Mouse (Mus musculus): ENCODE measurements around the gene Clpb. TPM values are rescaled to one million over a fixed set of nuclear protein-coding genes. Genes with fewer than 3 reads are reported as not detected.
"Not testable (repeated sequence)": the region's sequence is repeated elsewhere in the genome, so short reads cannot be mapped to it uniquely, and the experiment has no call there.

Gene Clpb
- polyA plus RNA-seq (2015; fragmentation: Nextera tagmentation; extraction: Ambion mirVana) = 52.7 and 53.3 TPM in 2 replicates

DNA sequence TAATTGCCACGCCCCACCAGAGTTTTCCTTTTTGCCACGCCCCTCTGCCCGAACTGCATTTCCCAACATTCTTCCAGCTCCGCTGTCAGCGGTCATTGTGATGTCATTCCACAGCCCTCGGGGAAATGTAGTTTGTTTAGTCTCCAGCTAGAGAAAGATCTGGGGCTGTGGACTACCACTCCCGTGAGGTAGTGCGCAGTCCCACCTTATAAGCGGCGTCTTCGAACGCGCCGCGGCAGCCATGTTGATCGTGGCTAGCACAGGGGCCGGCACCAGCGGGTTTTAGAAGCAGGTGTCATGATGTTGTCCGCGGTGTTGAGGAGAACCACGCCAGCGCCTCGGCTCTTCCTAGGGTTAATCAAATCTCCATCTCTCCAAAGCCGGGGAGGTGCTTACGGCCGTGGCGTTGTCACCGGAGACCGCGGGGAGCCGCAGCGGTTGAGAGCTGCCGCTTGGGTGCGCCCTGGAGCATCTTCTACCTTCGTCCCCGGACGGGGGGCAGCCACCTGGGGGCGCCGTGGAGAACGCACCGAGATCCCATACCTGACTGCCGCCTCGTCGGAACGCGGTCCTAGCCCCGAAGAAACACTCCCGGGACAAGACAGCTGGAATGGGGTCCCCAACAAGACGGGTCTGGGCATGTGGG is at the start of gene Clpb:
Gene Clpb (plus strand): TSS at position 120 of the 646 bp plus-strand sequence.
- peak; percentile 100 for ATAC-seq
- 1% methylated on average over 49 of the region's 49 CpGs for WGBS
- H3K9me3 ChIP-seq (ENCODE audit: control insufficient read depth, low read length) = no peaks in the 10 kb centered on the region

DNA sequence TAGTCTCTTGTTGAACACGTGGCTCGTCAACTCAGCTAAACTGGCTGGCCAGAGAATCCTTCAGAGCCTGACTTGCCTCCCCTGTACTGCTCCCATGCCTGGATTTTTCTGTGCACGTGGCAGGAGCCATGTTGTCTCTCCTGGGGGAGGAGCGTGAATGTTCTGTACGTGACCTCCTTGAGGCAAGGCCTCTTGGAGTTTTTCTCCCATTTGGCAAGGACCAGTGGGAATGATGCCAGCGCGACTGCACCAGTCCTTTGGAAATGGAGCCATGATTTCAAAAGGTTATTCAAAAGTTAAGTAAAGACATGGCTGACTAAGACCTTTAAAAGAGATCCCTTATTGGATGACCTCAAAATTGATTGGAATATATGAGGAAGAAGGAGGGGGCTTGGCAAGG is 48.0 kb upstream of the Clpb start:
- no peak overlapping the region for H3K9ac ChIP-seq (ENCODE audit: low read depth, low read length)
- H3K4me2 ChIP-seq (ENCODE audit: low read depth, low read length) = no peak overlapping the region
- H3K27me3 ChIP-seq (replicated peaks; ENCODE audit: control insufficient read depth, insufficient read depth, low read length) = no peaks in the 10 kb centered on the region
- no peaks in the 10 kb centered on the region for H3K36me3 ChIP-seq (ENCODE audit: control insufficient read depth, insufficient read depth, low read length)
- H3K27ac ChIP-seq (ENCODE audit: low read length) = no peak overlapping the region
- no peak overlapping the region for H3K4me3 ChIP-seq (ENCODE audit: low read length)
- no peaks in the 10 kb centered on the region for H3K4me1 ChIP-seq (ENCODE audit: control insufficient read depth, insufficient read depth, low read length)
- 83% methylated on average over 7 of the region's 7 CpGs for WGBS
- no peaks in the 10 kb centered on the region for H3K9me3 ChIP-seq (ENCODE audit: control insufficient read depth, low read length)
- no peak for ATAC-seq

More for the DNA sequence above, at the start of gene Clpb:
- Histone ChIP-seq H3K27me3 (replicated peaks; ENCODE audit: control insufficient read depth, insufficient read depth, low read length) (no peaks in the 10 kb centered on the region), H3K9ac (ENCODE audit: low read depth, low read length) (peak within 1 kb of the TSS; percentile 62), H3K4me3 (ENCODE audit: low read length) (peak within 1 kb of the TSS; percentile 67), H3K36me3 (ENCODE audit: control insufficient read depth, insufficient read depth, low read length) (no peaks in the 10 kb centered on the region), H3K27ac (ENCODE audit: low read length) (peak within 1 kb of the TSS; percentile 29; the same call in 1 of the 2 replicates), H3K4me2 (ENCODE audit: low read depth, low read length) (peak within 1 kb of the TSS; percentile 74), H3K4me1 (ENCODE audit: control insufficient read depth, insufficient read depth, low read length) (peaks cover 9% of the 10 kb centered on the region)

DNA sequence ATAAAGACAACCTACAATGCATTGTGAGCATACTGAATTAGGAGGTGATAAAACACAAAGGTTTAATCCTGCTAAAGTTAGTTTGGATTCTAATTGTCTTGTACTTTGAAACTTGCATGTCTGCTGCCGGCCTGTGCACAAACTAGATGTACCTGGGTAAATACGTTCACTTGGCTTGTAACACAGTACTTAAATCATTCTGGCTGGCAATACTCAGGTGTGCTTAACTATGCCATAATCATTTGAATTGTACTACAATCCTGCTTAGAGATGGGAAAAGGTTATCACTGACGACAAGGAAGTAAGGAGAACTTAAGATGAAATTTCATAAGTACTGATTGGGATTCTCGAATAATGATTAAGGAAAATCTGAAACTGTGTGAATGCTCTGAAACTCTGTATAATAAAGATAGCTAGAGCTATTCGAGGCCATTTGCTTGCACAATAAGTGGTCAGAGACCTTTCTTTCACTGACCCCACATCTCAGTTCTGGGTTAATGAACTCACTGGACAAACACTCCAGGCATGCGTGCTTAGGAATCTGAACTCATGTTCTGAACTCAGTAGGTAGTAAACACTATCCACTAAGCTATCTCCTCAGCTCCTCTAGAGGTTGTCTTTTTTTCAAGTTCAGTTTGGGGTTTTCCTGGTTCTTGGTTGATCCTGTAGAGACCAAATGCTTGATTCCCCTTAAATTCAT is 47.1 kb upstream of the Clpb start:
- Histone ChIP-seq H3K4me2 (ENCODE audit: low read depth, low read length) (no peak overlapping the region), H3K4me3 (ENCODE audit: low read length) (no peak overlapping the region), H3K27me3 (replicated peaks; ENCODE audit: control insufficient read depth, insufficient read depth, low read length) (no peaks in the 10 kb centered on the region), H3K4me1 (ENCODE audit: control insufficient read depth, insufficient read depth, low read length) (no peaks in the 10 kb centered on the region), H3K27ac (ENCODE audit: low read length) (0 out of 2 replicates have a peak overlapping the region, but pooled peaks have one; percentile 5), H3K36me3 (ENCODE audit: control insufficient read depth, insufficient read depth, low read length) (no peaks in the 10 kb centered on the region), H3K9ac (ENCODE audit: low read depth, low read length) (no peak overlapping the region), H3K9me3 (ENCODE audit: control insufficient read depth, low read length) (no peaks in the 10 kb centered on the region)
- WGBS = 58% methylated on average over 6 of the region's 6 CpGs
- ATAC-seq = peak; percentile 72

DNA sequence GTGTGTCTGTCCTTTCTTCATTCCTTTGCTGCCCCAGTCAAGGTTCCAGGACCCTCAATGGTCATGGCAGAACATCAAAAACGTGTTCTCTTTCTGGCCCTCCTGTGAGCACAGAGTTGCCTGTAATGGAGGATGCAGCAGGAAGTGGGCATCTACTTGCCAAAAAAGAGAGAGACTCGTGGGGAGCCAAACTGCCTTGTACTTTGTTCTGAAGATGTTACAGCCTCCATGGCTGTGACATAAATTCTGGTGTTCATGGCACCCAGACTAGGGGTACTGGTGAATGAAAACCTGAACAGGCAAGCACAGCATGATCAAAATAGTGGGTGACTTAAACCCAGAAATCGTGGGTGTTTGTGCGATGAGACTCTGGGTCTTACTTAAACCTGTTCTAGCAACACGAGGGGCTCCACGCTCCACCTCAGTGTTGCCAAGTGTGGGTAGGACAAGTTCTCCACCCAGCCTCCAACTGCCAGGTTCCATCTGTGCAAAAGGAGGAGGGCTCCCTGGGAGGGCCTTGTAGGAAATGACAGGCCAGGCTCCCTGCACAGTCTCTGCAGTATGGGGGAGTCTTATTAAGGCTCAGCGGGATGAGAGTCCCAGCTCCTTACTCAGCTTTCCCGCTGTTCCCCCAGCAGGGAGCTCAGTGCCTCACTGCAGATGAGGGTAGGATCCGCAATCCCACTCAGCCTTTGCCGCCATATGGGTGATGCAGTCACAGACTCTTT is 45.8 kb upstream of the Clpb start:
- Histone ChIP-seq H3K27me3 (replicated peaks; ENCODE audit: control insufficient read depth, insufficient read depth, low read length) (no peaks in the 10 kb centered on the region), H3K4me3 (ENCODE audit: low read length) (no peak overlapping the region), H3K36me3 (ENCODE audit: control insufficient read depth, insufficient read depth, low read length) (no peaks in the 10 kb centered on the region), H3K9ac (ENCODE audit: low read depth, low read length) (no peak overlapping the region), H3K9me3 (ENCODE audit: control insufficient read depth, low read length) (no peaks in the 10 kb centered on the region), H3K27ac (ENCODE audit: low read length) (no peak overlapping the region), H3K4me2 (ENCODE audit: low read depth, low read length) (no peak overlapping the region), H3K4me1 (ENCODE audit: control insufficient read depth, insufficient read depth, low read length) (no peaks in the 10 kb centered on the region)
- no peak for ATAC-seq
- 79% methylated on average over 10 of the region's 10 CpGs for WGBS

DNA sequence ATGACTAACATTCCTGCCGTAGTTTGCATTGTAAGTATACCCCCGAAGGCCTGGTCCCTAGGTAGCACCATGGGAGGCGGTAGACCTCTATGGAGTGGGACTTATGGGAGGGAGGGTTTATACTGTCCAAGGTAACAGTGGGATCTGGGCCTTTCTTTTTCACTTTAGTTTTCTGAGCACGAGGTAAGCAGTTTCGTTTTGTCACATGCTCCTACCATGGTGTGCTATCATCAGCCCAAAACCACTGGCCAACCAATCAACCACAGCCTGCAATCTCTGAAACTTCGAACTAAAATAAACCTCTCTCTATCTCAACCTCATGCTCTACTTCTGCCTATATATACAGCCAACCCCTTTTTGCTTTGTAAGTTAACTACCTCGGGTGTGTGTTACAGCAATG is 45.2 kb upstream of the Clpb start:
- Histone ChIP-seq H3K4me3 (ENCODE audit: low read length) (no peak overlapping the region), H3K27me3 (replicated peaks; ENCODE audit: control insufficient read depth, insufficient read depth, low read length) (no peaks in the 10 kb centered on the region), H3K36me3 (ENCODE audit: control insufficient read depth, insufficient read depth, low read length) (no peaks in the 10 kb centered on the region), H3K27ac (ENCODE audit: low read length) (no peak overlapping the region), H3K4me1 (ENCODE audit: control insufficient read depth, insufficient read depth, low read length) (no peaks in the 10 kb centered on the region), H3K9me3 (ENCODE audit: control insufficient read depth, low read length) (no peaks in the 10 kb centered on the region), H3K4me2 (ENCODE audit: low read depth, low read length) (no peak overlapping the region), H3K9ac (ENCODE audit: low read depth, low read length) (no peak overlapping the region)
- 81% methylated on average over 7 of the region's 7 CpGs for WGBS
- ATAC-seq = no peak

DNA sequence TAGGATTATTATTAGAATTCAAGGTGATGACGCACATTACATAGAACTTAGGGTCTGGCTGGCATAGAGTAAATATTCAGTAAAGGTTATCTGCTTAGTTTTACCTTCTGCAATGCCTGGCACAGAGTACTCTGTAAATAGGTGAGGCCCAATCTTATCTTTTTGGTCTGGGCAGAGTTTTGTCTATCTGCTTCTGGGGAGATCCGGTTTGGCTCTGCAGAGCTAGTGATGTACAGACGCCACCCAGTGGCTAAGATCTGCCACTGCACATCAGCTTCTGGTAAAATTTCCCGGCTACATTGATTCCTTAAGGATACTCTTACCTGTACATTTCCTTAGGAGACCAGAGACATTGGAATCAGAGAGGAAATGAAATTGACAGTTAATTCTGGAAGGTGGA is 43.1 kb upstream of the Clpb start:
- ATAC-seq = no peak
- Histone ChIP-seq H3K9ac (ENCODE audit: low read depth, low read length) (no peak overlapping the region), H3K4me1 (ENCODE audit: control insufficient read depth, insufficient read depth, low read length) (no peaks in the 10 kb centered on the region), H3K36me3 (ENCODE audit: control insufficient read depth, insufficient read depth, low read length) (no peaks in the 10 kb centered on the region), H3K27me3 (replicated peaks; ENCODE audit: control insufficient read depth, insufficient read depth, low read length) (no peaks in the 10 kb centered on the region), H3K27ac (ENCODE audit: low read length) (no peak overlapping the region), H3K9me3 (ENCODE audit: control insufficient read depth, low read length) (no peaks in the 10 kb centered on the region), H3K4me2 (ENCODE audit: low read depth, low read length) (no peak overlapping the region), H3K4me3 (ENCODE audit: low read length) (no peak overlapping the region)
- WGBS = 20% methylated on average over 4 of the region's 4 CpGs

DNA sequence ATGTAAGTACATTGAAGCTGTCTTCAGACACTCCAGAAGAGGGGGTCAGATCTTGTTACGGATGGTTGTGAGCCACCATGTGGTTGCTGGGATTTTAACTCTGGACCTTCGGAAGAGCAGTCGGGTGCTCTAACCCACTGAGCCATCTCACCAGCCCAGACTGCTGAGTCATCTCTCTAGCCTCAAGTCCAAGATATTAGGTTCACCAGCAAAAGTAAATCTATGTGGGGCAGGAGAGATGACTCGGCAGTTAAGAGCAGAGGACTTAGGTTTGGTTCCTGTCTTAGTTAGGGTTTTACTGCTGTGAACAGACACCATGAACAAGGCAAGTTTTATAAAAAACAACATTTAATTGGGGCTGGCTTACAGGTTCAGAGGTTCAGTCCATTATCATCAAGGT is 41.6 kb upstream of the Clpb start:
- not testable (repeated sequence) for H3K4me3 ChIP-seq (ENCODE audit: low read length)

DNA sequence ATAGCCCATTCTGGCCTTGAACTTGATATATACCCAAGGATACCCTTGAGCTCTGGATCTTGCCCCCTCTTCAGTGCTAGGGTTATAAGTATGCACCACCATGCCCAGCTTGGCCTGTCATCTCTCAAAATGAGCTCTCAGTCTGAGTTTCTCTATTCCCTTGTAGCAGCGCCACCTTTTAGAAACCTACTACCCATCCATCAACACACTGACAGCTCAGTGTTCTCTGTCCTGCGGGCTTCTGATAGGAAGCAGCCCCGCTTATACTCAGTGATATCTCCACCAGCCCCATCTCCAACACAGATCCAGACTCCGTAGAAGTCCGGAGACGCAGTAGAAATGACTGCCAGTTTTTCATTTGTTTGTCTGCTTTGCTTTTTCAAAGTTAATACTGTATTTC is 39.1 kb upstream of the Clpb start:
- Histone ChIP-seq H3K4me1 (ENCODE audit: control insufficient read depth, insufficient read depth, low read length) (no peaks in the 10 kb centered on the region), H3K9ac (ENCODE audit: low read depth, low read length) (no peak overlapping the region), H3K9me3 (ENCODE audit: control insufficient read depth, low read length) (no peaks in the 10 kb centered on the region), H3K4me2 (ENCODE audit: low read depth, low read length) (no peak overlapping the region), H3K27ac (ENCODE audit: low read length) (no peak overlapping the region), H3K4me3 (ENCODE audit: low read length) (no peak overlapping the region), H3K27me3 (replicated peaks; ENCODE audit: control insufficient read depth, insufficient read depth, low read length) (no peaks in the 10 kb centered on the region), H3K36me3 (ENCODE audit: control insufficient read depth, insufficient read depth, low read length) (no peaks in the 10 kb centered on the region)
- WGBS = 57% methylated on average over 6 of the region's 6 CpGs
- ATAC-seq = no peak

More for the DNA sequence above, 41.6 kb upstream of the Clpb start:
- H3K9me3 ChIP-seq (ENCODE audit: control insufficient read depth, low read length); H3K4me1 ChIP-seq (ENCODE audit: control insufficient read depth, insufficient read depth, low read length); H3K9ac ChIP-seq (ENCODE audit: low read depth, low read length); ATAC-seq; H3K27ac ChIP-seq (ENCODE audit: low read length); H3K4me2 ChIP-seq (ENCODE audit: low read depth, low read length); H3K27me3 ChIP-seq (replicated peaks; ENCODE audit: control insufficient read depth, insufficient read depth, low read length); H3K36me3 ChIP-seq (ENCODE audit: control insufficient read depth, insufficient read depth, low read length): not testable (repeated sequence)
- 81% methylated on average over 4 of the region's 4 CpGs for WGBS

DNA sequence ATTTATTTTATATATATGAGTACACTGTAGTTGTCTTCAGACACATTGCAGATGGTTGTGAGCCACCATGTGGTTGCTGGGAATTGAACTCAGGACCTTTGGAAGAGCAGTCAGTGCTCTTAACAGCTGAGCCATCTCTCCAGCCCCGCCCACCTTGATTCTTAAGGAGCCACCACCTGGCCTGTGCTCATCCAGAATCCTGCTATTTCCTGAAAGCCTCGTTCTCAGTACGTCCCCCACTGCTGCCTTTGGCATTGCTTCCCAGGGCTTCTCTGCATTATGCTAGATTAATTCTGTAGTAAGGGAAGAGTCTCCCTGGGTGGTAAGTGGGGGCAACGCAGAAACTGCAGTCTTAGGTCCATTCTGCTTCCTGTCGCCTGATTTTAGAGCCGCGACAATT is 36.3 kb upstream of the Clpb start:
- 72% methylated on average over 7 of the region's 7 CpGs for WGBS
- ATAC-seq; H3K27ac ChIP-seq (ENCODE audit: low read length); H3K27me3 ChIP-seq (replicated peaks; ENCODE audit: control insufficient read depth, insufficient read depth, low read length); H3K4me3 ChIP-seq (ENCODE audit: low read length); H3K4me1 ChIP-seq (ENCODE audit: control insufficient read depth, insufficient read depth, low read length); H3K36me3 ChIP-seq (ENCODE audit: control insufficient read depth, insufficient read depth, low read length); H3K4me2 ChIP-seq (ENCODE audit: low read depth, low read length); H3K9me3 ChIP-seq (ENCODE audit: control insufficient read depth, low read length); H3K9ac ChIP-seq (ENCODE audit: low read depth, low read length): not testable (repeated sequence)
